Mouse (Mus musculus) hindbrain, embryonic 11.5 days (tissue): ENCODE results near the gene Dlk1. TPM values are rescaled to one million over a fixed set of nuclear protein-coding genes. Genes with fewer than 3 reads are reported as not detected.
"Not testable (repeated sequence)": the region's sequence is repeated elsewhere in the genome, so short reads cannot be mapped to it uniquely, and the experiment has no call there.

ENCODE experiments used
- ATAC-seq: fragments of 200-750 bp; cut with Nextera tagmentation; 2 replicates; pipeline ENCODE4 v1.8.0; 2017; ENCODE audit warnings: mild to moderate bottlenecking, moderate TSS enrichment, moderate library complexity; ENCODE audit not compliant: low FRiP score
- DNase-seq: peaks from one replicate; pipeline ENCODE4 v3.0.0-alpha.2; 2015; ENCODE audit warnings: low spot score
- H3K27ac ChIP-seq: fragments of 300-500 bp; sonication (generic); 2 replicates; pipeline ENCODE4 v1.5.1; 2014; ENCODE audit warnings: mild to moderate bottlenecking, low read depth, low read length
- H3K27me3 ChIP-seq: fragments of 300-500 bp; sonication (generic); 2 replicates; pipeline ENCODE4 v1.6.1; 2014; ENCODE audit warnings: mild to moderate bottlenecking, low read length, moderate library complexity, mixed read lengths; ENCODE audit not compliant: control insufficient read depth, insufficient read depth
- H3K36me3 ChIP-seq: fragments of 300-500 bp; sonication (generic); 2 replicates; pipeline ENCODE4 v1.6.1; 2014; ENCODE audit warnings: mild to moderate bottlenecking, low read length, moderate library complexity, mixed read lengths; ENCODE audit not compliant: control insufficient read depth, insufficient read depth
- H3K4me1 ChIP-seq: fragments of 300-500 bp; sonication (generic); replicated peaks from 2 replicates; pipeline ENCODE4 v1.6.1; 2014; ENCODE audit warnings: low read length, mixed read lengths; ENCODE audit not compliant: control insufficient read depth, insufficient read depth
- H3K4me2 ChIP-seq: fragments of 300-500 bp; sonication (generic); replicated peaks from 2 replicates; pipeline ENCODE4 v1.6.1; 2014; ENCODE audit warnings: mild to moderate bottlenecking, low read depth, low read length
- H3K4me3 ChIP-seq: fragments of 300-500 bp; sonication (generic); 2 replicates; pipeline ENCODE4 v1.5.1; 2014; ENCODE audit warnings: low read depth, low read length
- H3K9ac ChIP-seq: fragments of 300-500 bp; sonication (generic); 2 replicates; pipeline ENCODE4 v1.6.1; 2014; ENCODE audit warnings: low read depth, low read length
- H3K9me3 ChIP-seq: fragments of 300-500 bp; sonication (generic); 2 replicates; pipeline ENCODE4 v1.6.1; 2016; ENCODE audit warnings: low read length; ENCODE audit not compliant: control insufficient read depth
- WGBS: fragments of 180-500 bp; shearing (Covaris S2); extraction: QIAGEN DNeasy Blood & Tissue Kit; methylation state at CpG from one replicate; pipeline ENCODE4 v1.1.7; 2014; 5-methylcytosine and 5-hydroxymethylcytosine counted together
- polyA plus RNA-seq: library from polyadenylated mRNA; unstranded; fragments of >200 nt; fragmentation: Nextera tagmentation; extraction: Ambion mirVana; gene quantifications from 2 replicates; pipeline ENCODE4 v1.2.1, GENCODE M21; 2014

Dlk1 gene
- polyA plus RNA-seq, 1 experiment from 2014 or later = 77.7 TPM

- not testable (repeated sequence) for ATAC-seq, H3K27ac ChIP-seq, DNase-seq, H3K9me3 ChIP-seq, H3K9ac ChIP-seq, H3K4me3 ChIP-seq, H3K36me3 ChIP-seq, H3K4me2 ChIP-seq, H3K27me3 ChIP-seq, H3K4me1 ChIP-seq
- 67% methylated on average over 1 of the region's 1 CpGs for WGBS
These were observed 33.9 kb downstream of the Dlk1 start for GRCm38 (mm10) chr12:109486525-109486924.

- no peaks in the 10 kb centered on the region for H3K27me3 ChIP-seq
- H3K4me3 ChIP-seq = no peak overlapping the region
- ATAC-seq (no peak), DNase-seq (no peak)
- H3K4me1 ChIP-seq = no peaks in the 10 kb centered on the region
- H3K27ac ChIP-seq = no peak overlapping the region
- 78% methylated on average over 3 of the region's 3 CpGs for WGBS
- H3K9ac ChIP-seq = no peak overlapping the region
- H3K9me3 ChIP-seq = no peaks in the 10 kb centered on the region
- H3K36me3 ChIP-seq = no peaks in the 10 kb centered on the region
- H3K4me2 ChIP-seq = no peak overlapping the region
These were observed 39.1 kb downstream of the Dlk1 start for GRCm38 (mm10) chr12:109491701-109492100.

- ATAC-seq = no peak
- 88% methylated on average over 9 of the region's 9 CpGs for WGBS
- no peak overlapping the region for H3K4me2 ChIP-seq
These were observed 40.8 kb downstream of the Dlk1 start for GRCm38 (mm10) chr12:109493381-109493780.

GRCm38 (mm10) chr12:109495016-109495644 is 42.5 kb downstream of the Dlk1 start:
- Histone ChIP-seq H3K27me3 (no peaks in the 10 kb centered on the region), H3K4me3 (no peak overlapping the region), H3K9me3 (no peaks in the 10 kb centered on the region), H3K36me3 (no peaks in the 10 kb centered on the region), H3K4me1 (no peaks in the 10 kb centered on the region), H3K27ac (no peak overlapping the region), H3K9ac (no peak overlapping the region), H3K4me2 (no peak overlapping the region)
- no peak for DNase-seq
- ATAC-seq = no peak
- 73% methylated on average over 20 of the region's 20 CpGs for WGBS

More at GRCm38 (mm10) chr12:109493381-109493780, 40.8 kb downstream of the Dlk1 start:
- no peaks in the 10 kb centered on the region for H3K27me3 ChIP-seq
- H3K9me3 ChIP-seq = no peaks in the 10 kb centered on the region
- no peak overlapping the region for H3K4me3 ChIP-seq
- no peak overlapping the region for H3K27ac ChIP-seq
- no peak for DNase-seq
- H3K36me3 ChIP-seq = no peaks in the 10 kb centered on the region
- H3K9ac ChIP-seq = no peak overlapping the region
- no peaks in the 10 kb centered on the region for H3K4me1 ChIP-seq

GRCm38 (mm10) chr12:109496397-109496796 is 43.8 kb downstream of the Dlk1 start:
- WGBS = 69% methylated on average over 6 of the region's 6 CpGs
- H3K27ac ChIP-seq = no peak overlapping the region
- H3K36me3 ChIP-seq = no peaks in the 10 kb centered on the region
- no peak overlapping the region for H3K4me2 ChIP-seq
- no peak overlapping the region for H3K9ac ChIP-seq
- H3K4me1 ChIP-seq = no peaks in the 10 kb centered on the region
- DNase-seq (no peak), ATAC-seq (no peak)
- no peak overlapping the region for H3K4me3 ChIP-seq
- H3K27me3 ChIP-seq = no peaks in the 10 kb centered on the region
- no peaks in the 10 kb centered on the region for H3K9me3 ChIP-seq

- H3K27ac ChIP-seq = no peak overlapping the region
These were observed 48.4 kb downstream of the Dlk1 start for GRCm38 (mm10) chr12:109500992-109501391.

GRCm38 (mm10) chr12:109502360-109503040 is 49.9 kb downstream of the Dlk1 start:
- no peak for DNase-seq
- Histone ChIP-seq H3K4me1 (no peaks in the 10 kb centered on the region), H3K4me3 (no peak overlapping the region), H3K27ac (no peak overlapping the region), H3K27me3 (no peaks in the 10 kb centered on the region), H3K9ac (no peak overlapping the region), H3K4me2 (no peak overlapping the region), H3K9me3 (no peaks in the 10 kb centered on the region), H3K36me3 (no peaks in the 10 kb centered on the region)
- ATAC-seq = no peak
- WGBS = 92% methylated on average over 6 of the region's 6 CpGs

More at GRCm38 (mm10) chr12:109500992-109501391, 48.4 kb downstream of the Dlk1 start:
- H3K9ac ChIP-seq = no peak overlapping the region
- 53% methylated on average over 4 of the region's 4 CpGs for WGBS
- no peaks in the 10 kb centered on the region for H3K36me3 ChIP-seq
- H3K4me1 ChIP-seq = no peaks in the 10 kb centered on the region
- H3K4me2 ChIP-seq = no peak overlapping the region
- H3K27me3 ChIP-seq = no peaks in the 10 kb centered on the region
- DNase-seq = no peak
- no peak overlapping the region for H3K4me3 ChIP-seq
- H3K9me3 ChIP-seq = no peaks in the 10 kb centered on the region
- no peak for ATAC-seq

GRCm38 (mm10) chr12:109507693-109508092 is 55.1 kb downstream of the Dlk1 start:
- H3K9me3 ChIP-seq = no peaks in the 10 kb centered on the region
- no peak overlapping the region for H3K27ac ChIP-seq
- no peaks in the 10 kb centered on the region for H3K36me3 ChIP-seq
- ATAC-seq (no peak), DNase-seq (no peak)
- H3K4me2 ChIP-seq = no peak overlapping the region
- peaks cover 14% of the 10 kb centered on the region; the same call in 1 of the 2 replicates for H3K4me1 ChIP-seq
- H3K27me3 ChIP-seq = no peaks in the 10 kb centered on the region
- no peak overlapping the region for H3K9ac ChIP-seq
- H3K4me3 ChIP-seq = no peak overlapping the region
- WGBS = 84% methylated on average over 11 of the region's 11 CpGs
